Mouse (Mus musculus): ENCODE measurements around the gene Oas1d. TPM values are rescaled to one million over a fixed set of nuclear protein-coding genes. Genes with fewer than 3 reads are reported as not detected.

The Oas1d gene
- polyA plus RNA-seq, 1 experiment = not detected

DNA sequence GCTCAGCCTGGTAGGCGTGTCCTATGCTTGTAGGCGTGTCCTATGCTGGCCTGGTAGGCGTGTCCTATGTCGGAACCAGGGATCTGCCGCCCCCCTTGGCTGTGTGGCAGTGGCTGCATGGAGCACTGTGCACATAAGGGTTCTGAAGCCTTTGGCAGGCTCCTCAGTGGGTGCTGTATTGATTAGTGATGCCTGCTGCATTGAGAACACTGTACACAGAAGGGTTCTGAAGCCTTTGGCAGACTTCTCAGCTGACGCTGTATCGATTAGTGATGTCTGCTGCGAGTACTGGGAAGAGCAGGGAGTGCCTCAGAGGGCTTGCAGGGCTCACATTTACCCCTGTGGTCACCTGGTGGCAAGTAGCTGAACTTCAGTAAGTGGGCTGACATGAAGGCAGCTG lies 24.2 kb downstream of the Oas1d start:
- Histone ChIP-seq H3K4me3 (ENCODE audit: insufficient read depth, poor library complexity, severe bottlenecking) (no peak overlapping the region), H3ac (ENCODE audit: control insufficient read depth, insufficient read length, low read depth) (no peak overlapping the region), H3K36me3 (ENCODE audit: control insufficient read depth, insufficient read depth) (no peaks in the 10 kb centered on the region), H3K27me3 (ENCODE audit: control insufficient read depth, insufficient read depth, insufficient read length) (no peaks in the 10 kb centered on the region), H3K79me2 (ENCODE audit: control insufficient read depth, insufficient read depth) (no peaks in the 10 kb centered on the region), H3K79me3 (ENCODE audit: low read depth) (no peaks in the 10 kb centered on the region)
- no peak for TF ChIP-seq MYOG (IDR thresholded peaks at IDR 0.05; ENCODE audit: control insufficient read depth, extremely low read depth, insufficient read length)
- TF ChIP-seq CTCF (IDR thresholded peaks at IDR 0.05; ENCODE audit: control insufficient read depth, insufficient read depth, insufficient read length) = no peak
- TF ChIP-seq MYOD1 (IDR thresholded peaks at IDR 0.05; ENCODE audit: control insufficient read depth, insufficient read length, low read depth) = no peak
- no peak for TF ChIP-seq FOSL1 (IDR thresholded peaks at IDR 0.05; ENCODE audit: insufficient read depth, low read length, poor library complexity, severe bottlenecking)
- no peak for TF ChIP-seq USF1 (IDR thresholded peaks at IDR 0.05; ENCODE audit: low read depth)
- TF ChIP-seq CEBPB (IDR thresholded peaks at IDR 0.05; ENCODE audit: low read depth) = no peak
- TF ChIP-seq MAX (IDR thresholded peaks at IDR 0.05) = no peak

- no peak overlapping the region for H3K4me3 ChIP-seq (ENCODE audit: insufficient read depth, poor library complexity, severe bottlenecking)
- no peaks in the 10 kb centered on the region for H3K79me2 ChIP-seq (ENCODE audit: control insufficient read depth, insufficient read depth)
- no peak overlapping the region for H3ac ChIP-seq (ENCODE audit: control insufficient read depth, insufficient read length, low read depth)
- peaks cover 15% of the 10 kb centered on the region for H3K27me3 ChIP-seq (ENCODE audit: control insufficient read depth, insufficient read depth, insufficient read length)
- H3K36me3 ChIP-seq (ENCODE audit: control insufficient read depth, insufficient read depth) = no peaks in the 10 kb centered on the region
- H3K79me3 ChIP-seq (ENCODE audit: low read depth) = no peaks in the 10 kb centered on the region
- TF ChIP-seq USF1 (IDR thresholded peaks at IDR 0.05; ENCODE audit: low read depth) (no peak), MAX (IDR thresholded peaks at IDR 0.05) (no peak), CTCF (IDR thresholded peaks at IDR 0.05; ENCODE audit: control insufficient read depth, insufficient read depth, insufficient read length) (no peak), MYOG (IDR thresholded peaks at IDR 0.05; ENCODE audit: control insufficient read depth, extremely low read depth, insufficient read length) (no peak), MYOD1 (IDR thresholded peaks at IDR 0.05; ENCODE audit: control insufficient read depth, insufficient read length, low read depth) (no peak), CEBPB (IDR thresholded peaks at IDR 0.05; ENCODE audit: low read depth) (no peak), FOSL1 (IDR thresholded peaks at IDR 0.05; ENCODE audit: insufficient read depth, low read length, poor library complexity, severe bottlenecking) (no peak)
Observed at GRCm38 (mm10) chr5:120942076-120942475, 27.7 kb downstream of the Oas1d start.

- no peak overlapping the region for H3K4me3 ChIP-seq (ENCODE audit: insufficient read depth, poor library complexity, severe bottlenecking)
- TF ChIP-seq CTCF (IDR thresholded peaks at IDR 0.05; ENCODE audit: control insufficient read depth, insufficient read depth, insufficient read length) (no peak), CEBPB (IDR thresholded peaks at IDR 0.05; ENCODE audit: low read depth) (no peak), MYOG (IDR thresholded peaks at IDR 0.05; ENCODE audit: control insufficient read depth, extremely low read depth, insufficient read length) (no peak), MAX (IDR thresholded peaks at IDR 0.05) (no peak), MYOD1 (IDR thresholded peaks at IDR 0.05; ENCODE audit: control insufficient read depth, insufficient read length, low read depth) (no peak), USF1 (IDR thresholded peaks at IDR 0.05; ENCODE audit: low read depth) (no peak), FOSL1 (IDR thresholded peaks at IDR 0.05; ENCODE audit: insufficient read depth, low read length, poor library complexity, severe bottlenecking) (no peak)
- H3K36me3 ChIP-seq (ENCODE audit: control insufficient read depth, insufficient read depth) = no peaks in the 10 kb centered on the region
- H3K27me3 ChIP-seq (ENCODE audit: control insufficient read depth, insufficient read depth, insufficient read length) = no peaks in the 10 kb centered on the region
- no peaks in the 10 kb centered on the region for H3K79me3 ChIP-seq (ENCODE audit: low read depth)
- no peak overlapping the region for H3ac ChIP-seq (ENCODE audit: control insufficient read depth, insufficient read length, low read depth)
- H3K79me2 ChIP-seq (ENCODE audit: control insufficient read depth, insufficient read depth) = no peaks in the 10 kb centered on the region
Observed at GRCm38 (mm10) chr5:120952242-120952770, 38.0 kb downstream of the Oas1d start.

DNA sequence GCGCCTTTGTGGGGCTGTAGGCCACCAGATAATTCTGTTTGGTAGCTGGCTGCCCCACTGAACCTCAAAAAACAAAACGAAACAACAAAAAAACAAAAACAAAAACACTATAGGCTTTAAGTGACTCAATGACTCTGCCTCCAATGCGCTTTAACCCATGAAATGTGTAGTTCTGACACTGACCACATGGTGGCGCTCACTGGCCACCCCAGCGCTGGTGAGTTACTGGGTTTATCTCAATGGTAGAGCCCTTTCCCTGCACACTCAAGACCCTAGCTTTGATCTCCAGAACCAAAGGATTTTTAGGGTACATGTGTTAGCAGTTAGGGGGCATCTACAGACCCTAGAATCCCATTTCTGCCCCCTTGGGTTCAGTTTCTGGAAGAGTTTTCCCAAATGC lies 39.6 kb downstream of the Oas1d start:
- Histone ChIP-seq H3ac (ENCODE audit: control insufficient read depth, insufficient read length, low read depth) (no peak overlapping the region), H3K27me3 (ENCODE audit: control insufficient read depth, insufficient read depth, insufficient read length) (no peaks in the 10 kb centered on the region), H3K79me3 (ENCODE audit: low read depth) (no peaks in the 10 kb centered on the region), H3K4me3 (ENCODE audit: insufficient read depth, poor library complexity, severe bottlenecking) (no peak overlapping the region), H3K79me2 (ENCODE audit: control insufficient read depth, insufficient read depth) (no peaks in the 10 kb centered on the region), H3K36me3 (ENCODE audit: control insufficient read depth, insufficient read depth) (no peaks in the 10 kb centered on the region)
- TF ChIP-seq USF1 (IDR thresholded peaks at IDR 0.05; ENCODE audit: low read depth) (no peak), MYOG (IDR thresholded peaks at IDR 0.05; ENCODE audit: control insufficient read depth, extremely low read depth, insufficient read length) (no peak), MYOD1 (IDR thresholded peaks at IDR 0.05; ENCODE audit: control insufficient read depth, insufficient read length, low read depth) (no peak), FOSL1 (IDR thresholded peaks at IDR 0.05; ENCODE audit: insufficient read depth, low read length, poor library complexity, severe bottlenecking) (no peak), CTCF (IDR thresholded peaks at IDR 0.05; ENCODE audit: control insufficient read depth, insufficient read depth, insufficient read length) (no peak), CEBPB (IDR thresholded peaks at IDR 0.05; ENCODE audit: low read depth) (no peak), MAX (IDR thresholded peaks at IDR 0.05) (no peak)

GRCm38 (mm10) chr5:120961004-120961403 lies 46.7 kb downstream of the Oas1d start:
- H3K79me2 ChIP-seq (ENCODE audit: control insufficient read depth, insufficient read depth) = no peaks in the 10 kb centered on the region
- no peak overlapping the region for H3ac ChIP-seq (ENCODE audit: control insufficient read depth, insufficient read length, low read depth)
- no peak overlapping the region for H3K4me3 ChIP-seq (ENCODE audit: insufficient read depth, poor library complexity, severe bottlenecking)
- no peaks in the 10 kb centered on the region for H3K27me3 ChIP-seq (ENCODE audit: control insufficient read depth, insufficient read depth, insufficient read length)
- no peaks in the 10 kb centered on the region for H3K36me3 ChIP-seq (ENCODE audit: control insufficient read depth, insufficient read depth)
- no peaks in the 10 kb centered on the region for H3K79me3 ChIP-seq (ENCODE audit: low read depth)
- TF ChIP-seq MYOD1 (IDR thresholded peaks at IDR 0.05; ENCODE audit: control insufficient read depth, insufficient read length, low read depth) = no peak
- TF ChIP-seq MYOG (IDR thresholded peaks at IDR 0.05; ENCODE audit: control insufficient read depth, extremely low read depth, insufficient read length) = no peak
- no peak for TF ChIP-seq USF1 (IDR thresholded peaks at IDR 0.05; ENCODE audit: low read depth)
- no peak for TF ChIP-seq MAX (IDR thresholded peaks at IDR 0.05)
- no peak for TF ChIP-seq CTCF (IDR thresholded peaks at IDR 0.05; ENCODE audit: control insufficient read depth, insufficient read depth, insufficient read length)
- no peak for TF ChIP-seq FOSL1 (IDR thresholded peaks at IDR 0.05; ENCODE audit: insufficient read depth, low read length, poor library complexity, severe bottlenecking)
- TF ChIP-seq CEBPB (IDR thresholded peaks at IDR 0.05; ENCODE audit: low read depth) = no peak

All from C2C12 (cell line).